Mouse (Mus musculus): ENCODE data around the gene Arfip1. TPM values are rescaled to one million over a fixed set of nuclear protein-coding genes. Genes with fewer than 3 reads are reported as not detected.

Gene Arfip1
- polyA plus RNA-seq, 1 experiment from 2014 or later, result 57.4 TPM

- 73% methylated on average over 6 of the region's 6 CpGs for WGBS
- Histone ChIP-seq H3K4me2 (ENCODE audit: low read length) (no peak overlapping the region), H3K4me1 (ENCODE audit: control insufficient read depth in 2 of 2, insufficient read depth in 2 of 2, low read length in 2 of 2) (peaks cover 3 to 9% of the 10 kb centered on the region in 2 experiments; a peak in 3 of 4 replicates), H3K27me3 (ENCODE audit: control insufficient read depth, insufficient read depth, low read length) (no peaks in the 10 kb centered on the region), H3K9me3 (ENCODE audit: control insufficient read depth, low read length) (no peaks in the 10 kb centered on the region), H3K36me3 (ENCODE audit: control insufficient read depth, insufficient read depth, low read length) (peaks cover 31% of the 10 kb centered on the region), H3K27ac (replicated peaks in 1 of 2; ENCODE audit: control insufficient read depth in 1 of 2, insufficient read depth in 1 of 2, low read depth in 2 of 2, low read length in 2 of 2) (no peak overlapping the region), H3K9ac (ENCODE audit: low read length) (no peak overlapping the region), H3K4me3 (ENCODE audit: control insufficient read depth in 1 of 2, insufficient read depth in 1 of 2, low read depth in 1 of 2, low read length in 2 of 2) (no peak overlapping the region)
- ATAC-seq (ENCODE audit: insufficient number of reproducible peaks, insufficient read depth, low FRiP score, low read depth), result no peak
These were observed 69.5 kb downstream of the Arfip1 start for GRCm38 (mm10) chr3:84512774-84513515.

GRCm38 (mm10) chr3:84505193-84505592 is 77.2 kb downstream of the Arfip1 start:
- no peak overlapping the region for H3K4me3 ChIP-seq (ENCODE audit: control insufficient read depth in 1 of 2, insufficient read depth in 1 of 2, low read depth in 1 of 2, low read length in 2 of 2)
- no peaks in the 10 kb centered on the region for H3K9me3 ChIP-seq (ENCODE audit: control insufficient read depth, low read length)
- H3K4me1 ChIP-seq (ENCODE audit: control insufficient read depth in 2 of 2, insufficient read depth in 2 of 2, low read length in 2 of 2), result no peaks in the 10 kb centered on the region
- H3K36me3 ChIP-seq (ENCODE audit: control insufficient read depth, insufficient read depth, low read length), result peaks cover 21% of the 10 kb centered on the region
- H3K4me2 ChIP-seq (ENCODE audit: low read length), result no peak overlapping the region
- H3K9ac ChIP-seq (ENCODE audit: low read length), result no peak overlapping the region
- no peaks in the 10 kb centered on the region for H3K27me3 ChIP-seq (ENCODE audit: control insufficient read depth, insufficient read depth, low read length)
- H3K27ac ChIP-seq (replicated peaks in 1 of 2; ENCODE audit: control insufficient read depth in 1 of 2, insufficient read depth in 1 of 2, low read depth in 2 of 2, low read length in 2 of 2), result no peak overlapping the region
- WGBS, result 65% methylated on average over 4 of the region's 4 CpGs
- no peak for ATAC-seq (ENCODE audit: insufficient number of reproducible peaks, insufficient read depth, low FRiP score, low read depth)

GRCm38 (mm10) chr3:84504291-84504690 is 78.1 kb downstream of the Arfip1 start:
- Histone ChIP-seq H3K4me3 (ENCODE audit: control insufficient read depth in 1 of 2, insufficient read depth in 1 of 2, low read depth in 1 of 2, low read length in 2 of 2) (no peak overlapping the region), H3K27ac (replicated peaks in 1 of 2; ENCODE audit: control insufficient read depth in 1 of 2, insufficient read depth in 1 of 2, low read depth in 2 of 2, low read length in 2 of 2) (no peak overlapping the region), H3K36me3 (ENCODE audit: control insufficient read depth, insufficient read depth, low read length) (peaks cover 15% of the 10 kb centered on the region), H3K27me3 (ENCODE audit: control insufficient read depth, insufficient read depth, low read length) (no peaks in the 10 kb centered on the region), H3K4me1 (ENCODE audit: control insufficient read depth in 2 of 2, insufficient read depth in 2 of 2, low read length in 2 of 2) (no peaks in the 10 kb centered on the region), H3K4me2 (ENCODE audit: low read length) (no peak overlapping the region), H3K9ac (ENCODE audit: low read length) (no peak overlapping the region), H3K9me3 (ENCODE audit: control insufficient read depth, low read length) (no peaks in the 10 kb centered on the region)
- ATAC-seq (ENCODE audit: insufficient number of reproducible peaks, insufficient read depth, low FRiP score, low read depth), result no peak
- 92% methylated on average over 8 of the region's 8 CpGs for WGBS

- no peaks in the 10 kb centered on the region for H3K4me1 ChIP-seq (ENCODE audit: control insufficient read depth in 2 of 2, insufficient read depth in 2 of 2, low read length in 2 of 2)
- H3K36me3 ChIP-seq (ENCODE audit: control insufficient read depth, insufficient read depth, low read length), result peaks cover 21% of the 10 kb centered on the region
- H3K9ac ChIP-seq (ENCODE audit: low read length), result no peak overlapping the region
- H3K4me3 ChIP-seq (ENCODE audit: control insufficient read depth in 1 of 2, insufficient read depth in 1 of 2, low read depth in 1 of 2, low read length in 2 of 2), result no peak overlapping the region
- 79% methylated on average over 2 of the region's 2 CpGs for WGBS
- no peaks in the 10 kb centered on the region for H3K9me3 ChIP-seq (ENCODE audit: control insufficient read depth, low read length)
- no peak for ATAC-seq (ENCODE audit: insufficient number of reproducible peaks, insufficient read depth, low FRiP score, low read depth)
- no peak overlapping the region for H3K27ac ChIP-seq (replicated peaks in 1 of 2; ENCODE audit: control insufficient read depth in 1 of 2, insufficient read depth in 1 of 2, low read depth in 2 of 2, low read length in 2 of 2)
- H3K27me3 ChIP-seq (ENCODE audit: control insufficient read depth, insufficient read depth, low read length), result no peaks in the 10 kb centered on the region
- H3K4me2 ChIP-seq (ENCODE audit: low read length), result no peak overlapping the region
These were observed 80.3 kb downstream of the Arfip1 start for GRCm38 (mm10) chr3:84502101-84502500.

GRCm38 (mm10) chr3:84500491-84500890 is 81.9 kb downstream of the Arfip1 start:
- Histone ChIP-seq H3K9ac (ENCODE audit: low read length) (no peak overlapping the region), H3K27ac (replicated peaks in 1 of 2; ENCODE audit: control insufficient read depth in 1 of 2, insufficient read depth in 1 of 2, low read depth in 2 of 2, low read length in 2 of 2) (no peak overlapping the region), H3K36me3 (ENCODE audit: control insufficient read depth, insufficient read depth, low read length) (peaks cover 37% of the 10 kb centered on the region), H3K4me3 (ENCODE audit: control insufficient read depth in 1 of 2, insufficient read depth in 1 of 2, low read depth in 1 of 2, low read length in 2 of 2) (no peak overlapping the region), H3K9me3 (ENCODE audit: control insufficient read depth, low read length) (no peaks in the 10 kb centered on the region), H3K4me2 (ENCODE audit: low read length) (no peak overlapping the region), H3K4me1 (ENCODE audit: control insufficient read depth in 2 of 2, insufficient read depth in 2 of 2, low read length in 2 of 2) (no peaks in the 10 kb centered on the region), H3K27me3 (ENCODE audit: control insufficient read depth, insufficient read depth, low read length) (no peaks in the 10 kb centered on the region)
- 85% methylated on average over 10 of the region's 10 CpGs for WGBS
- ATAC-seq (ENCODE audit: insufficient number of reproducible peaks, insufficient read depth, low FRiP score, low read depth), result no peak

GRCm38 (mm10) chr3:84497718-84498117 is 84.7 kb downstream of the Arfip1 start:
- H3K4me2 ChIP-seq (ENCODE audit: low read length), result no peak overlapping the region
- H3K9me3 ChIP-seq (ENCODE audit: control insufficient read depth, low read length), result no peaks in the 10 kb centered on the region
- peaks cover 41% of the 10 kb centered on the region for H3K36me3 ChIP-seq (ENCODE audit: control insufficient read depth, insufficient read depth, low read length)
- 85% methylated on average over 11 of the region's 11 CpGs for WGBS
- H3K4me1 ChIP-seq (ENCODE audit: control insufficient read depth in 2 of 2, insufficient read depth in 2 of 2, low read length in 2 of 2), result no peaks in the 10 kb centered on the region; a peak in 1 of 4 replicates
- H3K27me3 ChIP-seq (ENCODE audit: control insufficient read depth, insufficient read depth, low read length), result no peaks in the 10 kb centered on the region
- H3K9ac ChIP-seq (ENCODE audit: low read length), result no peak overlapping the region
- no peak overlapping the region for H3K4me3 ChIP-seq (ENCODE audit: control insufficient read depth in 1 of 2, insufficient read depth in 1 of 2, low read depth in 1 of 2, low read length in 2 of 2)
- no peak overlapping the region for H3K27ac ChIP-seq (replicated peaks in 1 of 2; ENCODE audit: control insufficient read depth in 1 of 2, insufficient read depth in 1 of 2, low read depth in 2 of 2, low read length in 2 of 2)
- ATAC-seq (ENCODE audit: insufficient number of reproducible peaks, insufficient read depth, low FRiP score, low read depth), result no peak

GRCm38 (mm10) chr3:84492657-84493056 is 89.8 kb downstream of the Arfip1 start:
- H3K4me3 ChIP-seq (ENCODE audit: control insufficient read depth in 1 of 2, insufficient read depth in 1 of 2, low read depth in 1 of 2, low read length in 2 of 2), result no peak overlapping the region
- no peak overlapping the region for H3K27ac ChIP-seq (replicated peaks in 1 of 2; ENCODE audit: control insufficient read depth in 1 of 2, insufficient read depth in 1 of 2, low read depth in 2 of 2, low read length in 2 of 2)
- WGBS, result 82% methylated on average over 8 of the region's 8 CpGs
- H3K9ac ChIP-seq (ENCODE audit: low read length), result no peak overlapping the region
- H3K9me3 ChIP-seq (ENCODE audit: control insufficient read depth, low read length), result no peaks in the 10 kb centered on the region
- H3K36me3 ChIP-seq (ENCODE audit: control insufficient read depth, insufficient read depth, low read length), result peaks cover 40% of the 10 kb centered on the region
- no peaks in the 10 kb centered on the region for H3K27me3 ChIP-seq (ENCODE audit: control insufficient read depth, insufficient read depth, low read length)
- ATAC-seq (ENCODE audit: insufficient number of reproducible peaks, insufficient read depth, low FRiP score, low read depth), result no peak
- peaks cover 5 to 6% of the 10 kb centered on the region in 2 experiments; a peak in 2 of 4 replicates for H3K4me1 ChIP-seq (ENCODE audit: control insufficient read depth in 2 of 2, insufficient read depth in 2 of 2, low read length in 2 of 2)
- no peak overlapping the region for H3K4me2 ChIP-seq (ENCODE audit: low read length)

GRCm38 (mm10) chr3:84492148-84492547 is 90.3 kb downstream of the Arfip1 start:
- 71% methylated on average over 4 of the region's 4 CpGs for WGBS

More at GRCm38 (mm10) chr3:84492148-84492547, 90.3 kb downstream of the Arfip1 start:
- Histone ChIP-seq H3K4me2 (ENCODE audit: low read length) (no peak overlapping the region), H3K27ac (replicated peaks in 1 of 2; ENCODE audit: control insufficient read depth in 1 of 2, insufficient read depth in 1 of 2, low read depth in 2 of 2, low read length in 2 of 2) (no peak overlapping the region), H3K4me1 (ENCODE audit: control insufficient read depth in 2 of 2, insufficient read depth in 2 of 2, low read length in 2 of 2) (peaks cover 5 to 6% of the 10 kb centered on the region in 2 experiments; a peak in 2 of 4 replicates), H3K9ac (ENCODE audit: low read length) (no peak overlapping the region), H3K4me3 (ENCODE audit: control insufficient read depth in 1 of 2, insufficient read depth in 1 of 2, low read depth in 1 of 2, low read length in 2 of 2) (no peak overlapping the region), H3K9me3 (ENCODE audit: control insufficient read depth, low read length) (no peaks in the 10 kb centered on the region), H3K36me3 (ENCODE audit: control insufficient read depth, insufficient read depth, low read length) (peaks cover 36% of the 10 kb centered on the region), H3K27me3 (ENCODE audit: control insufficient read depth, insufficient read depth, low read length) (no peaks in the 10 kb centered on the region)
- no peak for ATAC-seq (ENCODE audit: insufficient number of reproducible peaks, insufficient read depth, low FRiP score, low read depth)
